In the genomic region with DNA sequence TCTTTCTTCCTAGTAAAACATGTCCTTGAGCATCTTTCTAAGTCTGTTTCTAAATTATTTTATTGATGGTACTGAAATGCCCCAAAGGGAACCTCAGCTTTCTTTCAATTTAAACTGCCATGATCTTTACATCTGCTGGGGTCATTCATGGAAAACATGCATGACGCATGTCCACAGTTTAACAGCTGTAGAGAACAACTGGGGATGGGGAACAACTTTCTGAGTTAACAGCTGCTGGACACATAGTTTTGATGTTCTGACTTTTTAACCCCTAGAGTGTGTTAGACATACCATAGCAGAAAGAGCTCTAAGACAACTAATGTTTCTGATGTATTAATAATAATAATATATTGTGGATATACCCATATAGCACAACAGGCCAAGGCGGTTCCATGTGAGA, we compare ENCODE assay signal across 29 mouse cellular contexts.
"Had no signal": no experiment of that assay in that cellular context is flagged by ENCODE, and none has a peak within 500 bp of the region (broad histone marks: within the 10 kb centered on the region; RNA-seq: fewer than 3 reads in every experiment).

No protein-coding gene starts in this region.

- H3K9me3 ChIP-seq: embryonic facial prominence, embryonic 12.5 days; embryonic facial prominence, embryonic 15.5 days; forebrain, embryonic 12.5 days; forebrain, embryonic 13.5 days; forebrain, embryonic 15.5 days had no signal

- H3K4me1 ChIP-seq: embryonic facial prominence, embryonic 12.5 days; embryonic facial prominence, embryonic 13.5 days; embryonic facial prominence, embryonic 15.5 days; forebrain, embryonic 10.5 days; forebrain, embryonic 12.5 days; forebrain, embryonic 13.5 days; forebrain, embryonic 15.5 days had no signal

- H3K27me3 ChIP-seq: embryonic facial prominence, embryonic 12.5 days; embryonic facial prominence, embryonic 13.5 days; embryonic facial prominence, embryonic 15.5 days; forebrain, embryonic 12.5 days; forebrain, embryonic 13.5 days; forebrain, embryonic 15.5 days had no signal

- H3K9ac ChIP-seq: embryonic facial prominence, embryonic 12.5 days; embryonic facial prominence, embryonic 13.5 days; embryonic facial prominence, embryonic 15.5 days; forebrain, embryonic 12.5 days; forebrain, embryonic 13.5 days; forebrain, embryonic 15.5 days; forebrain, postnatal 0 days had no signal

- ATAC-seq: forebrain, embryonic 13.5 days; forebrain, embryonic 14.5 days; forebrain, embryonic 15.5 days; forebrain, embryonic 16.5 days; forebrain, postnatal 0 days had no signal

- H3K4me3 ChIP-seq: embryonic facial prominence, embryonic 12.5 days; embryonic facial prominence, embryonic 13.5 days; embryonic facial prominence, embryonic 15.5 days; erythroblast, embryonic 14.5 days; forebrain, embryonic 10.5 days; forebrain, embryonic 12.5 days; forebrain, embryonic 13.5 days; forebrain, embryonic 15.5 days; gastrocnemius, adult 2 months; heart, adult 2 months had no signal

- H3K36me3 ChIP-seq: embryonic facial prominence, embryonic 12.5 days; embryonic facial prominence, embryonic 13.5 days; embryonic facial prominence, embryonic 15.5 days; forebrain, embryonic 10.5 days; forebrain, embryonic 12.5 days; forebrain, embryonic 15.5 days had no signal

- DNase-seq: cerebellum, adult 18-20 months; cerebellum, adult 2 months; cerebellum, adult 8-10 months; cerebellum, adult 9-10 months; cerebellum, adult 9-11 months; cerebellum, postnatal 10 days; cerebellum, postnatal 14 days; cerebellum, postnatal 25 days; cerebellum, postnatal 36 days; embryo, embryonic 11 days; forebrain, postnatal 0 days; gastrocnemius, adult 2 months; gastrocnemius, postnatal 10 days; gastrocnemius, postnatal 14 days; gastrocnemius, postnatal 25 days; gastrocnemius, postnatal 36 days; heart, adult 11 months; heart, adult 18-20 months; heart, adult 2 months had no signal

- H3K4me2 ChIP-seq: embryonic facial prominence, embryonic 12.5 days; embryonic facial prominence, embryonic 13.5 days; embryonic facial prominence, embryonic 15.5 days; forebrain, embryonic 12.5 days; forebrain, embryonic 13.5 days; forebrain, embryonic 15.5 days had no signal

- H3K27ac ChIP-seq: embryonic facial prominence, embryonic 12.5 days; embryonic facial prominence, embryonic 13.5 days; embryonic facial prominence, embryonic 15.5 days; forebrain, embryonic 10.5 days; forebrain, embryonic 12.5 days; forebrain, embryonic 13.5 days; forebrain, embryonic 15.5 days; gastrocnemius, adult 2 months; heart, adult 2 months had no signal
